Mouse (Mus musculus): Measurements from ENCODE around the gene Esx1. TPM values are rescaled to one million over a fixed set of nuclear protein-coding genes. Genes with fewer than 3 reads are reported as not detected.

Esx1 gene
- polyA plus RNA-seq, 1 experiment from 2014 or later: not detected

GRCm38 (mm10) chrX:137141669-137142068 lies 19.8 kb upstream of the Esx1 start:
- no peak overlapping the region for H3K9ac ChIP-seq (ENCODE audit: low read depth, low read length)
- no peaks in the 10 kb centered on the region for H3K9me3 ChIP-seq (replicated peaks; ENCODE audit: control insufficient read depth, low read length, poor library complexity, severe bottlenecking)
- ATAC-seq: no peak
- H3K27ac ChIP-seq (ENCODE audit: low read length): no peak overlapping the region
- H3K4me3 ChIP-seq (ENCODE audit: low read depth, low read length): no peak overlapping the region
- H3K36me3 ChIP-seq (ENCODE audit: control insufficient read depth, insufficient read depth, low read length): no peaks in the 10 kb centered on the region
- 21% methylated on average over 6 of the region's 6 CpGs for WGBS
- H3K27me3 ChIP-seq (ENCODE audit: control insufficient read depth, insufficient read depth, low read depth, low read length): no peaks in the 10 kb centered on the region
- H3K4me2 ChIP-seq (ENCODE audit: low read length): no peak overlapping the region
- H3K4me1 ChIP-seq (ENCODE audit: control insufficient read depth, insufficient read depth, low read length): no peaks in the 10 kb centered on the region

- Histone ChIP-seq H3K27me3 (ENCODE audit: control insufficient read depth, insufficient read depth, low read depth, low read length) (peaks cover 30% of the 10 kb centered on the region), H3K4me1 (ENCODE audit: control insufficient read depth, insufficient read depth, low read length) (no peaks in the 10 kb centered on the region), H3K27ac (ENCODE audit: low read length) (no peak overlapping the region), H3K4me3 (ENCODE audit: low read depth, low read length) (no peak overlapping the region), H3K4me2 (ENCODE audit: low read length) (no peak overlapping the region), H3K9me3 (replicated peaks; ENCODE audit: control insufficient read depth, low read length, poor library complexity, severe bottlenecking) (no peaks in the 10 kb centered on the region), H3K9ac (ENCODE audit: low read depth, low read length) (no peak overlapping the region), H3K36me3 (ENCODE audit: control insufficient read depth, insufficient read depth, low read length) (no peaks in the 10 kb centered on the region)
- 15% methylated on average over 17 of the region's 17 CpGs for WGBS
- no peak for ATAC-seq
Observed at GRCm38 (mm10) chrX:137127542-137127941, 5.7 kb upstream of the Esx1 start.

GRCm38 (mm10) chrX:137119675-137120423 lies 2.0 kb downstream of the Esx1 start:
- H3K27me3 ChIP-seq (ENCODE audit: control insufficient read depth, insufficient read depth, low read depth, low read length): peaks cover 31% of the 10 kb centered on the region
- no peak overlapping the region for H3K4me2 ChIP-seq (ENCODE audit: low read length)
- H3K4me3 ChIP-seq (ENCODE audit: low read depth, low read length): no peak overlapping the region
- H3K9me3 ChIP-seq (replicated peaks; ENCODE audit: control insufficient read depth, low read length, poor library complexity, severe bottlenecking): no peaks in the 10 kb centered on the region; the same call in 1 of the 2 replicates
- no peak for ATAC-seq
- H3K36me3 ChIP-seq (ENCODE audit: control insufficient read depth, insufficient read depth, low read length): no peaks in the 10 kb centered on the region
- H3K27ac ChIP-seq (ENCODE audit: low read length): no peak overlapping the region
- no peaks in the 10 kb centered on the region for H3K4me1 ChIP-seq (ENCODE audit: control insufficient read depth, insufficient read depth, low read length)
- H3K9ac ChIP-seq (ENCODE audit: low read depth, low read length): no peak overlapping the region
- WGBS: 13% methylated on average over 51 of the region's 52 CpGs

GRCm38 (mm10) chrX:137118097-137118746 lies 3.7 kb downstream of the Esx1 start:
- H3K4me1 ChIP-seq (ENCODE audit: control insufficient read depth, insufficient read depth, low read length): no peaks in the 10 kb centered on the region
- H3K27ac ChIP-seq (ENCODE audit: low read length): no peak overlapping the region
- no peak overlapping the region for H3K4me2 ChIP-seq (ENCODE audit: low read length)
- ATAC-seq: no peak
- no peaks in the 10 kb centered on the region; the same call in 1 of the 2 replicates for H3K9me3 ChIP-seq (replicated peaks; ENCODE audit: control insufficient read depth, low read length, poor library complexity, severe bottlenecking)
- no peak overlapping the region for H3K9ac ChIP-seq (ENCODE audit: low read depth, low read length)
- H3K36me3 ChIP-seq (ENCODE audit: control insufficient read depth, insufficient read depth, low read length): no peaks in the 10 kb centered on the region
- WGBS: 24% methylated on average over 40 of the region's 40 CpGs
- no peak overlapping the region for H3K4me3 ChIP-seq (ENCODE audit: low read depth, low read length)
- H3K27me3 ChIP-seq (ENCODE audit: control insufficient read depth, insufficient read depth, low read depth, low read length): peaks cover 35% of the 10 kb centered on the region

GRCm38 (mm10) chrX:137106498-137106897 lies 15.4 kb downstream of the Esx1 start:
- no peak overlapping the region for H3K4me3 ChIP-seq (ENCODE audit: low read depth, low read length)
- 11% methylated on average over 12 of the region's 13 CpGs for WGBS

GRCm38 (mm10) chrX:137104531-137104930 lies 17.4 kb downstream of the Esx1 start:
- Histone ChIP-seq H3K27me3 (ENCODE audit: control insufficient read depth, insufficient read depth, low read depth, low read length) (peaks cover 16% of the 10 kb centered on the region), H3K9me3 (replicated peaks; ENCODE audit: control insufficient read depth, low read length, poor library complexity, severe bottlenecking) (no peaks in the 10 kb centered on the region), H3K9ac (ENCODE audit: low read depth, low read length) (no peak overlapping the region), H3K4me1 (ENCODE audit: control insufficient read depth, insufficient read depth, low read length) (no peaks in the 10 kb centered on the region), H3K4me2 (ENCODE audit: low read length) (no peak overlapping the region), H3K4me3 (ENCODE audit: low read depth, low read length) (no peak overlapping the region), H3K27ac (ENCODE audit: low read length) (no peak overlapping the region), H3K36me3 (ENCODE audit: control insufficient read depth, insufficient read depth, low read length) (no peaks in the 10 kb centered on the region)
- ATAC-seq: no peak
- WGBS: 24% methylated on average over 25 of the region's 25 CpGs

More at GRCm38 (mm10) chrX:137106498-137106897, 15.4 kb downstream of the Esx1 start:
- no peak overlapping the region for H3K27ac ChIP-seq (ENCODE audit: low read length)
- H3K9ac ChIP-seq (ENCODE audit: low read depth, low read length): no peak overlapping the region
- no peaks in the 10 kb centered on the region for H3K9me3 ChIP-seq (replicated peaks; ENCODE audit: control insufficient read depth, low read length, poor library complexity, severe bottlenecking)
- peaks cover 16% of the 10 kb centered on the region for H3K27me3 ChIP-seq (ENCODE audit: control insufficient read depth, insufficient read depth, low read depth, low read length)
- no peaks in the 10 kb centered on the region for H3K4me1 ChIP-seq (ENCODE audit: control insufficient read depth, insufficient read depth, low read length)
- H3K36me3 ChIP-seq (ENCODE audit: control insufficient read depth, insufficient read depth, low read length): no peaks in the 10 kb centered on the region
- H3K4me2 ChIP-seq (ENCODE audit: low read length): no peak overlapping the region
- no peak for ATAC-seq

Other genes starting within 250 kb of the Esx1 start
- not detected in 2 replicates for gene H2bfm, start 194.8 kb downstream of the Esx1 start, polyA plus RNA-seq (2015; fragmentation: Nextera tagmentation; extraction: Ambion mirVana)
- 80.7 and 96.3 TPM in 2 replicates for gene Tmsb15b2, start 146.6 kb downstream of the Esx1 start, polyA plus RNA-seq (2015; fragmentation: Nextera tagmentation; extraction: Ambion mirVana)
- gene Tmsb15l, start 145.2 kb downstream of the Esx1 start, polyA plus RNA-seq (2015; fragmentation: Nextera tagmentation; extraction: Ambion mirVana): 6.3 and 7.0 TPM in 2 replicates
- 28.5 and 30.3 TPM in 2 replicates for gene Tmsb15b1, start 145.2 kb downstream of the Esx1 start, polyA plus RNA-seq (2015; fragmentation: Nextera tagmentation; extraction: Ambion mirVana)
- gene Zcchc18, start 128.9 kb downstream of the Esx1 start, polyA plus RNA-seq (2015; fragmentation: Nextera tagmentation; extraction: Ambion mirVana): 473 and 553 TPM in 2 replicates
- 14.5 and 14.8 TPM in 2 replicates for gene Slc25a53, start 83.8 kb downstream of the Esx1 start, polyA plus RNA-seq (2015; fragmentation: Nextera tagmentation; extraction: Ambion mirVana)
- 10.0 and 10.4 TPM in 2 replicates for gene Fam199x, start 72.5 kb downstream of the Esx1 start, polyA plus RNA-seq (2015; fragmentation: Nextera tagmentation; extraction: Ambion mirVana)